Mouse (Mus musculus) urinary bladder, postnatal 25 days (tissue): ENCODE data around the gene Orc3.
"Not testable (repeated sequence)": the region's sequence is repeated elsewhere in the genome, so short reads cannot be mapped to it uniquely, and the experiment has no call there.

Experiments used
- DNase-seq: peaks from one replicate; pipeline ENCODE4 v3.0.0; 2022; ENCODE audit warnings: low spot score

Orc3 gene

DNA sequence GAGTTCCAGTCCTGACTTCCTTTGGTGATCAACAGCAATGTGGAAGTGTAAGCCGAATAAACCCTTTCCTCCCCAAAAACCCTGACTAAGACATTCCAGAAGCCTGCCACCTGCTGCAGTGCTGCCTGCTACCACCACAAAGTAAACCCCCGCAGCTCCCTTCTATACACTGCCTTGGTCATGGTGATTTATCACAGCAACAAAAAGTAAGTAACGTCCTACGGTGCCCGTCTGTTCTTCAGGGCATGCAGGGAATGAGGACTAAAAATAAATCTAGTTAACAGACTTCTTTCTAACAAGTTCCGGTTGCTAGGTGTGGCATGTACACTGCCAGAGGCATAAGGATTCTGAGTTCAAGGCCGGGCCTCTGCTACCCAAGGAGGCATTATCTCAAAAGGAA is 32.8 kb downstream of the Orc3 start:
- DNase-seq = no peak

- not testable (repeated sequence) for DNase-seq
These were observed 33.3 kb downstream of the Orc3 start for GRCm38 (mm10) chr4:34581489-34581888.

DNA sequence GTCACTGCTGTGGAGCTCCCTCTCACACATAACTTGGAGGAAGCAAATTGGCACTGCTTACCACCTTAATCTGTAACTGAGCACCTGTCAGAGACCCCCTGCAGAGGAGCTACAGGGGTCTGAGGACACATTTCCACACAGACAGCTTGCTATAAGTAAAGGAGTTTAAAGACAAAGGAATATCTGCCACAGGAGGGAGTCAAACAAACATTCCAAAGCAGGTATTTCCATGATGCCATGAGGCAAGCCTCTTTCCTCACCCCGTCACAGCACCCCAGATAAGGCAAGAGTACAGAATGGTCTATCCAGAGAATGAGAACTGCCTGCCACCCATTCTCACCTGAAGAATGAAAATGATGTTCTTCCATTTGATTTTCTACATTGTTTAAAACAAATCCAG is 35.5 kb downstream of the Orc3 start:
- DNase-seq = no peak

- DNase-seq = no peak
These were observed 37.7 kb downstream of the Orc3 start for GRCm38 (mm10) chr4:34577028-34577427.

DNA sequence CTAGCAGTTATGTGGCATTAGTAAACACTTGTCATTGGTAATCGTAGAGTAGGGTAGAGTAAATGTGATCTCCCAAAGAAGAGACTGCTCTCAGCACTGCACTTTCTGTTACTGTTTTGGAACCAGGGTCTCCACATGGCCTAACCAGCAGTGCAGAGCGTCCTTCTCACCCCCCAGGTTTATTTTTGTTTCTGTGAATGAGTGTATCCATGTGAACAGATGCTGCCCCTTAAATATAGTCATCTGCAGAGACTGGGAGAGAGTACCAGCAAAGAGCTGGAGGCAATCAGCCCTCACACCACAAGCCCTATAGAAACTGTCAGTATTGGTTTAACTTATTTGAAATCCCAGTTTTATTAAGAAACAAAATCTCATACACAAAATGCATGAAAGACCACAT is 41.9 kb downstream of the Orc3 start:
- no peak for DNase-seq

GRCm38 (mm10) chr4:34566226-34566625 is 48.5 kb downstream of the Orc3 start:
- DNase-seq = no peak

GRCm38 (mm10) chr4:34560971-34561370 is 53.8 kb downstream of the Orc3 start:
- no peak for DNase-seq

DNA sequence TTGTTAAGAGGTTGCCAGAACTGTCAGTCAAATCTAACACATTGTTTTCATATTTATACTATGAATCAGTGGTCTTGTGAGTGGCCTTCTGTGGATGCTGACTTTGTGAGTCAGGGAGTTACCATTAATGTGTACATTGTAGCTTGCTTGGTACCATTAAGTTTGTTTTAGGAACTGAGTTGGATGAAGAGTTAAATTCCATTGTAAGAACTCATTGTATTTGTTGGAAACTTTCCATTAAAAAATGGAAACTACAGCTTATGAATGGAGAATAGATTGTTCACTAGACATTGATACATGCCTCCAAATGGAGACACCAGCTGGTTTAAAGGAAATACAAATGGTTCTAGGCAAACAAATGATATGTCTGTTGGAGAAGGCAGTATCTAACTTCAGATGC is 58.6 kb downstream of the Orc3 start:
- no peak for DNase-seq

DNA sequence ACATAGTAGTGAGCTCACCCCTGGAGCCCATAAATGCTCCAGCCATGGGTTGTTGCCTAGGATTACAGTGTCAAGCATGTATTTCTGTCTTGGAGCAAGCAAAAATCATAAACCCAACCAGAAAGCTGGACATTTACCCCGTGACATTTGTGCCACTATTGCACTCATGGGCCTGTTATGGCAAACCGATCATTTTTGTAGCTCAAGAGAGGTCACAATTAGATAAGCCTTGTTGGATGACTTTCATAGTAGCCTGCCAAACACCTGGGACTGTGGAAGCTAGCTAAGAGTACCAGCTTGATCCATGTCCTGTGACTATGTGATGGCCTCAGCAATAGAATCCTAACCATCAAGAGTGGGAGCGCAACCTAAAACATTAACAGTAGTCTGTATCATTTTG is 59.1 kb downstream of the Orc3 start:
- no peak for DNase-seq

- no peak for DNase-seq
These were observed 60.1 kb downstream of the Orc3 start for GRCm38 (mm10) chr4:34554596-34554995.

DNA sequence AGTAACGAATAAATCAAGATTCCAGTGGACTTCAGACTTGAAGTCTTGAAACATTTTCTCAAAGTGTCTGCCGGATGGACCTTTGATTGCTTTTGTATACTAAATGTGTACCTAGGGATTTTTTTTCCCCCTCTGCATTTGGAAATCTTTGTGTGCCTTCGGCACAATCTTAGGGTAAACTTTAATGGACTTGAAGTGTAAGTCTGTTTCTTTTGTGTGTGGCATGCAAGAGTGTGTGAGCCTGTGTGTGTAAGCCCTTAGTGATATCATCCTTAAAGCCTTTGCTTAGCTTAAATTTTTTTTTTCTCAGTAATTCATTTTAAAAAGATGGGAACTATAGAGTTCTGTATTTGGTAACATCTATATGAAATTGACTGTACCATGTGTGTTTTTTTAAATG is 62.8 kb downstream of the Orc3 start:
- DNase-seq = no peak

DNA sequence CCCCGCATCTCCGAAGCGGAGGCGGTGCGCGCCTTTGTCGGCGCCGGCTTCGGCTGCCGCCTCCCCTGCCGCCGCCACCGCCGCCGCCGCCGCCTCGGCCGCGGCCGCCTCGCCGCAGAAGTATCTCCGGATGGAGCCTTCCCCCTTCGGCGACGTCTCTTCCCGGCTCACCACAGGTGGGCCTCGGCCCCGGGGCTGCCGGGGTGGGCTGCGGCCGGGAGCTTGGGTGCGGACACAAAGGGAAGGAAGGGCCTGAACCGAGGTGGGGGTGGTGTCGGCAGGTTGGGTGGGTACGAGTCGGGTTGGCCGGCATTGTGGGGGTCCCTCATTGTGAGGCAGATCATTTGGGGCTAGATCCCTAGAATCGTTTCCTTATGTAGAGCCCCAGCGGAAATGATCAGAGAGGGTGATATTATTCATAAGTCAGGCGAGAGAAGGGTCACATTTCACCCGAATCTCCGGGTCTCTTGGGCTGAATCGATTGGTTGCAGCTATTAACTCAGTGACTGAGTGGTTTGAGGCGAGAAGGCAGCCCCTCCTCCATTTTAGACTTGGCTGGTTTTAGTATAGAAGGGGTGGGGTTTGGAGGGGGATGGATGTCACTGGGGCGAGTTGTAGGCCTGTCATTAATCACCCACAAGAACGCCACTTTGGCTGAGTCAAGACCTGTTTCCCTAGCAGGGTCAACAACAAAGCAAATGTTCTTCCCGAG is 63.5 kb downstream of the Orc3 start:
- peak; percentile 30 for DNase-seq

GRCm38 (mm10) chr4:34550748-34551097 is 64.0 kb downstream of the Orc3 start, which contains the start of gene Akirin2:
Gene Akirin2, plus strand, starts transcription at chr4:34550937.
- no peak for DNase-seq

GRCm38 (mm10) chr4:34549981-34550747 is 64.6 kb downstream of the Orc3 start:
- DNase-seq = peak; percentile 91

GRCm38 (mm10) chr4:34529941-34530340 is 84.8 kb downstream of the Orc3 start:
- DNase-seq = no peak

GRCm38 (mm10) chr4:34529379-34529778 is 85.4 kb downstream of the Orc3 start:
- DNase-seq = no peak

DNA sequence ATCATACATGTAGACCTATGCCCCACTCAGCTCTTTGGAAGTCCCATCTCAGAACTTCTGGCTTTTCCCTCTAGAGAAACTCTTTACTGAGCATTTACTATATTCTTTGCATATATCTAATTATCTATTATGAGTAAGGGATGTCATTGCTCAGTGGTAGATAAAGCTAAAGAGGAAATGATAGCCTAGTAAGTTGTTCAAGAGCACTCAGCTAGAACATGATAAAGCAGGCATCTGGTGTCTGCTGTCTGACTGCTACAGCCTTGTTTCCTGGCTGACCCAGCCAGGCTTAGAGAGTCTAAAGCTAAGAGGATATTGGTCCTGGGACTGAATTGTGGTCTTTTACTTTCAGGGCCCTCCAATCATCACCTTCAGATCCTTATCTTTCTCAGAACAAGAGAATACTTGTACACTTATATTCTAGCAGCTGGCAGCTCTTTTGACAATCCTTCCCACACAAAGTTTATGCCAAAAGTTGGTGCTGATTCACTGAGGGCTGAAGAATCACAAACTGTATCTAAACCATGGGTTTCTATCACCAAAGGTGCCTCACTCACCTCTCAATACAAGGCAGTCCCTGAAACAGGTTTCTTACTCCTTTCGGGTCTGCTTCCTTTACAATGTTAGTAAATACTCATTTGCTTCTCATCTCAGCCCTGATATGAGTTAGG is 86.2 kb downstream of the Orc3 start:
- DNase-seq = no peak

DNA sequence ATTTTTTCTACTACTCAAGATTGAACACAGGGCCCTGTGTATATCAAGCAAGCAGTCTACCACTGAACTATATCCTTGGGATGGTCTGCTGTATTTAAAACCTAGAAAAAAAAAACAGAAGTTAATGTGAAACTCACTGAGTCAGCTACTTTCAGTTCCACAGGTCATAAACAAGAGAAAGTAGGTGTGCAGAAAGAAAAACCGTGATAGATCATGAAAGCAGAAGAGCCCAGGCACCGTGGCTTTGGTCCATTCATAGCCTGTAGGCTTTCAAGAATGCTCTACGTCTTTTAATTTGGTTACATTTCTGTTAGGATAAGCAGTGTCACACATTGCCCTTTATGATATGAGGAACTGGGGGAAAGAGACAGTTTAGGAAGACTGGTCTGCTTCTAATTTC is 88.0 kb downstream of the Orc3 start:
- no peak for DNase-seq

GRCm38 (mm10) chr4:34523586-34523985 is 91.2 kb downstream of the Orc3 start:
- no peak for DNase-seq

DNA sequence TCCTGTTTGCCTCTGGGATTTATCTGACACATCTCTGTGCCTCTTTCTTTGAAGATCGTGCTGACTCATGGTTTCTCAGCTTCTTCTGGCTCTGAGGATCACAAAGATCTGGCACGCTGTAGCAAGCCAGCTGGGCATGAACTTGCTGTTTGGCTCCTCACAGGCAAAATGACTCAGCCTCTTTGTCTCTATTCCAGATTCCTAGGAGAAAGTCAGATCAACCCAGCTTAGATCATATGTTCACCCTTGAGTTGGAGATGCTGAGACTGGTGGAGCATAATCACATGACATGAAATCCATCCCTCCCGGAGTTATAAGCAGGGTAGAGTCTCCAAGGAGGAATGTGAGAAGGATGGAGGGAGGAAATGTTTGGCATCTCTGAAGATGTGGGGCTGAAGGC is 91.9 kb downstream of the Orc3 start:
- no peak for DNase-seq
